Mouse (Mus musculus): ENCODE measurements around the gene Rbp4. TPM values are rescaled to one million over a fixed set of nuclear protein-coding genes. Genes with fewer than 3 reads are reported as not detected.

The Rbp4 gene
- polyA plus RNA-seq, 1 experiment from 2014 or later, result not detected

DNA sequence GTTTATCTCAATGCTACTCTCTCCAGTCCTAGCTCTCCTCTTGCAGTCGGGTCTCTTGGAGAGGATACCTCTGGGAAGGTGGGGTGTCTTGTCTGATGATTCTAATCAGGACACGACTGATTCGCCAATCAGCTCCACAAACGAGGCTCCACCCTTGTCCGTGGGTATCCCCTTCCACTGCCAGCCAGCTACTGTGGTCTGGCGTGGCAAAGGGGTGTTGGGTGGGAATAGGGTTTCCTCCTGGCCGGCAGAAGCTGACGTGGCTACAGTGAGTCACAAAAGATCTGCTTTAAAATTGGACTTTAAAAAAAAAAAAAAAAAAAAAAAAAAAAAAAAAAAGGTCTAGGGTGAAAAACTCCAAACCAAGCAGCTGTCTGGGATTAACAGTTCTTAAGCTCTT lies 14.0 kb downstream of the Rbp4 start:
- Histone ChIP-seq H3K79me2 (ENCODE audit: inconsistent target) (no peaks in the 10 kb centered on the region), H3K36me3 (ENCODE audit: inconsistent target) (no peaks in the 10 kb centered on the region), H3K27ac (no peak overlapping the region), H3K4me3 (ENCODE audit: inconsistent target) (no peak overlapping the region)
- WGBS (ENCODE audit: missing documents), result 84% methylated on average over 6 of the region's 8 CpGs

GRCm38 (mm10) chr19:38109506-38110242 lies 15.4 kb downstream of the Rbp4 start:
- Histone ChIP-seq H3K27ac (no peak overlapping the region), H3K36me3 (ENCODE audit: inconsistent target) (no peaks in the 10 kb centered on the region), H3K79me2 (ENCODE audit: inconsistent target) (no peaks in the 10 kb centered on the region), H3K4me3 (ENCODE audit: inconsistent target) (no peak overlapping the region)
- WGBS (ENCODE audit: missing documents), result 77% methylated on average over 14 of the region's 15 CpGs

DNA sequence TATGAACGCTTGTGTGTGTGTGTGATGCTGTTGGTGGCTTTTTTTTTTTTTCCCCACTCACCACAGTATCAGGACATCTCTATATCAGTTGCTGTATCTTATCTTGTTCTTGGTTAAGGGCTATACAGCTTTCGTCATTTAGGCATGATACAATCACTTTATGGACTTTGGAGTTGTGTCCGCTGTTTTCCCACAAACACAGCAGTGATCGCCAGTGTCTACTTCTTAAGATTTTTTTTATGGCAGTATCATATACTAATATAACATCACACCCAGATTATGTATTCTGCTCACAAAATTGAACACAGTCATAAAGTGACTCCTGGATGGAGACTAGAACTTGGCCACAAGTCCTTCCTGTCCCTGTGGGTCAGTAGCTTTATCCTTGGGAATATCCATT lies 17.2 kb downstream of the Rbp4 start:
- Histone ChIP-seq H3K79me2 (ENCODE audit: inconsistent target) (no peaks in the 10 kb centered on the region), H3K4me3 (ENCODE audit: inconsistent target) (no peak overlapping the region), H3K36me3 (ENCODE audit: inconsistent target) (no peaks in the 10 kb centered on the region), H3K27ac (no peak overlapping the region)
- 95% methylated on average over 4 of the region's 4 CpGs for WGBS (ENCODE audit: missing documents)

DNA sequence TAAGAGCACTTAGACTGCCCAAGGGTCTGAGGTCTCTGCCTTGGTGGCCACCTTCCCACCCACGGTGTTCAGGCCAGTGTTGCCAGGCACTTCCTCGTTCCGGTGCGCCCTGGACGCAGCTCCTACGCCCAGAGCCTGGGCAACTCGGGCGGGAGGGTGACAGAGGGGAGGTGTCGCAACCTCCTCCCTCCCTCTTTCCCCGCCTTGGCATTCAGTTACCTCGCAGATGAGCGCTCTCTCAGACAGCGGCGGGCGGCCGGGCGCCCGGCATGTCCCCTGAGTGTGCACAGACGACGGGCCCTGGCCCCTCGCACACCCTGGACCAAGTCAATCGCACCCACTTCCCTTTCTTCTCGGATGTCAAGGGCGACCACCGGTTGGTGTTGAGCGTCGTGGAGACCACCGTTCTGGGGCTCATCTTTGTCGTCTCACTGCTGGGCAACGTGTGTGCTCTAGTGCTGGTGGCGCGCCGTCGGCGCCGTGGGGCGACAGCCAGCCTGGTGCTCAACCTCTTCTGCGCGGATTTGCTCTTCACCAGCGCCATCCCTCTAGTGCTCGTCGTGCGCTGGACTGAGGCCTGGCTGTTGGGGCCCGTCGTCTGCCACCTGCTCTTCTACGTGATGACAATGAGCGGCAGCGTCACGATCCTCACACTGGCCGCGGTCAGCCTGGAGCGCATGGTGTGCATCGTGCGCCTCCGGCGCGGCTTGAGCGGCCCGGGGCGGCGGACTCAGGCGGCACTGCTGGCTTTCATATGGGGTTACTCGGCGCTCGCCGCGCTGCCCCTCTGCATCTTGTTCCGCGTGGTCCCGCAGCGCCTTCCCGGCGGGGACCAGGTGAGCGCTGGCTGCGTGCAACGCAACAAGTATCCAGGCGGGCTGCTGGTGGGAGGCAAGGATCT lies 28.0 kb downstream of the Rbp4 start, which contains the start of gene Ffar4:
Ffar4 (plus strand) TSS at position 214 of the 901 bp plus-strand sequence.
- no peaks in the 10 kb centered on the region for H3K36me3 ChIP-seq (ENCODE audit: inconsistent target)
- H3K27ac ChIP-seq, result no peak within 1 kb of the TSS
- 1% methylated on average over 70 of the region's 77 CpGs for WGBS (ENCODE audit: missing documents)
- H3K79me2 ChIP-seq (ENCODE audit: inconsistent target), result no peaks in the 10 kb centered on the region
- H3K4me3 ChIP-seq (ENCODE audit: inconsistent target), result no peak within 1 kb of the TSS

GRCm38 (mm10) chr19:38096231-38096630 lies 28.9 kb downstream of the Rbp4 start:
- no peak overlapping the region for H3K27ac ChIP-seq
- 32% methylated on average over 4 of the region's 4 CpGs for WGBS (ENCODE audit: missing documents)
- no peaks in the 10 kb centered on the region for H3K79me2 ChIP-seq (ENCODE audit: inconsistent target)
- no peak overlapping the region for H3K4me3 ChIP-seq (ENCODE audit: inconsistent target)
- no peaks in the 10 kb centered on the region for H3K36me3 ChIP-seq (ENCODE audit: inconsistent target)

GRCm38 (mm10) chr19:38091512-38091985 lies 33.5 kb downstream of the Rbp4 start:
- no peak overlapping the region for H3K4me3 ChIP-seq (ENCODE audit: inconsistent target)
- H3K27ac ChIP-seq, result no peak overlapping the region
- WGBS (ENCODE audit: missing documents), result 44% methylated on average over 4 of the region's 4 CpGs
- no peaks in the 10 kb centered on the region for H3K36me3 ChIP-seq (ENCODE audit: inconsistent target)
- H3K79me2 ChIP-seq (ENCODE audit: inconsistent target), result no peaks in the 10 kb centered on the region

DNA sequence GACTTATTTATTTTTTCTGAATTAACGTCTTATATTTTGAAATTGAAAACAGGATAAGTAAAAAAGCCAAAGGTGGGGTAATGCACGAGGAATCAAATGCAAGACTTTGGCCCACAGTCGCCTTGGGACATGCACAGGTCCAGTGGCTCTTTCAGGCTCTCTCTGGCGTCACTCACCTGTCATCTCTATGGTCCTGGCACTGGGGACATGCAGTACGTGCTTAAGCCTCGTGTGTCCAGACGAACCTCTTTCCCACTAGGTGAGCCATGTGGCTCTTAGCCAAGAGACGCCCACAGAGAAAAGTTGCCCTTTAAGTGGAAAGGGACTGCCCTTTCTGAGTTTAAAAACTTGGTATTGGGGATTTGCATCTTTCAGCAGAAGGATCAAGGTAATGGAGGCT lies 35.7 kb downstream of the Rbp4 start:
- Histone ChIP-seq H3K79me2 (ENCODE audit: inconsistent target) (no peaks in the 10 kb centered on the region), H3K4me3 (ENCODE audit: inconsistent target) (no peak overlapping the region), H3K27ac (no peak overlapping the region), H3K36me3 (ENCODE audit: inconsistent target) (no peaks in the 10 kb centered on the region)
- 88% methylated on average over 8 of the region's 8 CpGs for WGBS (ENCODE audit: missing documents)

DNA sequence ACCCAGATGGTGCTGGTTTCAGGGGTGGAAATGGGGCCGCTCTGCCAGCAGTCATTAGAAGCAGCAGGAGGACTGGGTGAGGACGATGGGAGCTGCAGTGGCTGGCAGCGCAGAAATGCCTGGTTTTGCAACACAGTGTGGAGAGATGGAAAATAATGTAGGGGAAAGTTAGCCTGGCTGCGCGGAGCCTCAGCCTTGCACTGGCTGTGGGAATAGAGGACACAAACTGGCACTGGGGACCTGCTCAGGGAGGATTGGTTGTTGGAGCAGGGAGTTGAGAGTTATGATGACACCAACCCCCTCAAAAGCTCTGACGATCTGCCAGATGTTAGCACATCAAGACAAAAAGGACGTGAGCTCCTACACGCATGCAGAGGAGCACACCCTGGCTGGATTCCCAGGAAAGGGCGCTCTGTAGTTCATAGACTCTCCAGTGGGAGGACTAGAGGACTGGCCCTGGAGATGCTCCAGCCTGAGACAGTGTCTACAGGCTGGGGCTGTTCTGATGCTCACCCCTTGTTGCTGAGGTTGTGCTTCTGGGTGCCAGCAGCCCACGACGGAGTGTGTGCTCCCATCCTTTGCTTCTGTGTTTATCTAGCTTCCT lies 38.0 kb downstream of the Rbp4 start:
- 65% methylated on average over 11 of the region's 11 CpGs for WGBS (ENCODE audit: missing documents)
- H3K36me3 ChIP-seq (ENCODE audit: inconsistent target), result no peaks in the 10 kb centered on the region
- no peak overlapping the region for H3K4me3 ChIP-seq (ENCODE audit: inconsistent target)
- no peaks in the 10 kb centered on the region for H3K79me2 ChIP-seq (ENCODE audit: inconsistent target)
- H3K27ac ChIP-seq, result no peak overlapping the region

DNA sequence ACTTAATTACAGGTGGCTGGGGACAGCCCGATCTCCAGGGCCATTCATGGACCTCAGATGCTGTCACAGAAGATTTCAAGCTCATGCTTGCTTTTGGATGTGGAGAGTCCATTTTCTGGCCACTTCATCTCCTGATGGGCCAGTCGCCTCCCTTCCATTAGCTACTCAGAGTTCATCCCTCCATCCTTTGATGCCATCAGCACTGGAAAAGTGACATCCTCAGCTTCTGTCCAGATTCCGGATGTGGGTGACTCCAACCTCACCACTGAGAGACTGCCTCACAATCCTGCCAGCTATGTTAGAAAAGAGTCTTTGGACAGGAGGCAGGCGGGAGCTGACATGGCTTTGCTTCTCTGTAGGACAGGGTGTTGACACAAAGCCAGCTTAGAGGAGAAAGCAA lies 39.2 kb downstream of the Rbp4 start:
- H3K4me3 ChIP-seq (ENCODE audit: inconsistent target), result no peak overlapping the region
- H3K79me2 ChIP-seq (ENCODE audit: inconsistent target), result no peaks in the 10 kb centered on the region
- 87% methylated on average over 4 of the region's 4 CpGs for WGBS (ENCODE audit: missing documents)
- no peak overlapping the region for H3K27ac ChIP-seq
- no peaks in the 10 kb centered on the region for H3K36me3 ChIP-seq (ENCODE audit: inconsistent target)

- no peak overlapping the region for H3K27ac ChIP-seq
- no peak overlapping the region for H3K4me3 ChIP-seq (ENCODE audit: inconsistent target)
- WGBS (ENCODE audit: missing documents), result 59% methylated on average over 5 of the region's 5 CpGs
- H3K36me3 ChIP-seq (ENCODE audit: inconsistent target), result no peaks in the 10 kb centered on the region
- H3K79me2 ChIP-seq (ENCODE audit: inconsistent target), result no peaks in the 10 kb centered on the region
Observed at GRCm38 (mm10) chr19:38082931-38083525, 42.1 kb downstream of the Rbp4 start.

DNA sequence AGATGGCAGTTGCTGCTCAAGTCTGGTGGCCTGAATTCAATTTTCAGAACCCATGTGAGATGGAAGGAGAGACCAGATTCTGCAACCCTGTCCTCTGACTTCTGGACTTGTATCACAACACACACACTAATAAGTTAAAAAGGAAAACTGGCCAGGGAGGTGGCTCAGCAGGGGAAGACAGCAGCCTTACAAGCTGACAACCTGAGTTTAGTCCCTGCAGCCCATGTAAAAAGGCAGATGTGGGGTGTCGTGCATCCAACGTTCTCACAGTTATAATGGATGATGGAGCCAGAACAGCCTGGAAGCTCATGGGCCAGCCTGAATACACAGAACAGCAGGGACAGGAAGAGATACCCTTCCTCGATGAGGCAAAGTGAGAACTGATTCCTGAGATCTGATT lies 43.7 kb downstream of the Rbp4 start:
- Histone ChIP-seq H3K79me2 (ENCODE audit: inconsistent target) (no peaks in the 10 kb centered on the region), H3K27ac (no peak overlapping the region), H3K36me3 (ENCODE audit: inconsistent target) (no peaks in the 10 kb centered on the region), H3K4me3 (ENCODE audit: inconsistent target) (no peak overlapping the region)
- 88% methylated on average over 3 of the region's 3 CpGs for WGBS (ENCODE audit: missing documents)

GRCm38 (mm10) chr19:38077851-38078540 lies 47.1 kb downstream of the Rbp4 start:
- Histone ChIP-seq H3K79me2 (ENCODE audit: inconsistent target) (no peaks in the 10 kb centered on the region), H3K4me3 (ENCODE audit: inconsistent target) (no peak overlapping the region), H3K36me3 (ENCODE audit: inconsistent target) (peaks cover 3% of the 10 kb centered on the region; the same call in 1 of the 2 replicates), H3K27ac (no peak overlapping the region)
- WGBS (ENCODE audit: missing documents), result 100% methylated on average over 3 of the region's 3 CpGs

- 87% methylated on average over 2 of the region's 2 CpGs for WGBS (ENCODE audit: missing documents)
- H3K79me2 ChIP-seq (ENCODE audit: inconsistent target), result no peaks in the 10 kb centered on the region
Observed at GRCm38 (mm10) chr19:38076251-38076650, 48.8 kb downstream of the Rbp4 start.

GRCm38 (mm10) chr19:38075051-38075450 lies 50.0 kb downstream of the Rbp4 start:
- no peaks in the 10 kb centered on the region for H3K79me2 ChIP-seq (ENCODE audit: inconsistent target)
- no peak overlapping the region for H3K27ac ChIP-seq
- H3K4me3 ChIP-seq (ENCODE audit: inconsistent target), result no peak overlapping the region
- 91% methylated on average over 10 of the region's 11 CpGs for WGBS (ENCODE audit: missing documents)
- peaks cover 19% of the 10 kb centered on the region; the same call in 1 of the 2 replicates for H3K36me3 ChIP-seq (ENCODE audit: inconsistent target)

More at GRCm38 (mm10) chr19:38076251-38076650, 48.8 kb downstream of the Rbp4 start:
- H3K4me3 ChIP-seq (ENCODE audit: inconsistent target), result no peak overlapping the region
- H3K27ac ChIP-seq, result no peak overlapping the region
- H3K36me3 ChIP-seq (ENCODE audit: inconsistent target), result peaks cover 11% of the 10 kb centered on the region; the same call in 1 of the 2 replicates
